Mouse (Mus musculus) c-Kit-positive CD71-positive TER-119-positive erythroid progenitor cells, embryonic 14.5 days (primary cell): ENCODE results near the gene Cd207.
A peak's percentile ranks its signal among the peaks of the same experiment; 100 is the strongest.

Experiments used
- DNase-seq: peaks from one replicate; pipeline ENCODE4 v3.0.0-alpha.2; 2013; ENCODE audit warnings: low spot score

Gene Cd207

DNA sequence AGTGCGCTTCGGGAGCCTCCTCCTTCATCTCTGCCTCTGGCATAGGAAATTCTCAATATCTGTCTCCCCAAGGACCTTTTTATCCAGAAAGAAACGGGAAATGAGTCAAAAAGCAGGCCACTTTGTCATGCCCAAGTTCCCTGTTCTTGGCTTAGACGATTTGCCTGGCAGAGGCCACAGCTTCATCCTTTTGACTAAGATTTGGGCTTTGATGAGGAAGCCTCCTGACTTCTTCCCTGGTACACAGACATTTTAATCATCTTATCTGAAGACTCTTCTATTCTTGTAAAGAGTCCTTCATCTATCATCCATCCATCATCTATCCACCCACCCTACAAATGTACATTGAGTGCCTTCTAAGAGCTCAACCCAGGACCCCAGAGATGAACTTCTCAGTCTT, at the start of gene Cd207:
Gene Cd207, minus strand, starts transcription at position 101 of the 400 bp plus-strand sequence.
- DNase-seq, result no peak

- peak; percentile 7 for DNase-seq
Measured at GRCm38 (mm10) chr6:83727178-83727577, 49.5 kb upstream of the Cd207 start.

- no peak for DNase-seq
Measured at GRCm38 (mm10) chr6:83722526-83722925, 44.9 kb upstream of the Cd207 start.

DNA sequence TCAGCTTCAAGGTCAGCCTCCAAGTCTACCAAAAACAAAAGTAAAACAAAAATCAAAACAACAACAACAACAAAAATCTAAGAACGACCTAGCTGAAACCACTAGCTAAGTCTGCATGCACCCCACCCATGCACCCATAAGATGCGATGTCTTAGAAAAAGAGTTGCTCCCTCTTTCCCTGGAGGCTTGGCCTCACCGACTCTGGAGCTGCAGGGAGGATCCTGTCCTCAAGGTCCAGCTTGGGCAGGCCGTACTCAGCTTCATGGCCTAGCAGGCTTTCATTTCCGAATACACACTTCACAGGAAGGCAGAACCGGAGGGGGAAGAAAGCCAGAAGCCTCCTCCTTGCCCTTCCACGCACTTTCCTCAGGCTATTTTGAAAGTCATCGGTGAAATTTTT, 39.4 kb upstream of the Cd207 start:
- no peak for DNase-seq

GRCm38 (mm10) chr6:83715461-83716196, 38.0 kb upstream of the Cd207 start:
- DNase-seq, result no peak

DNA sequence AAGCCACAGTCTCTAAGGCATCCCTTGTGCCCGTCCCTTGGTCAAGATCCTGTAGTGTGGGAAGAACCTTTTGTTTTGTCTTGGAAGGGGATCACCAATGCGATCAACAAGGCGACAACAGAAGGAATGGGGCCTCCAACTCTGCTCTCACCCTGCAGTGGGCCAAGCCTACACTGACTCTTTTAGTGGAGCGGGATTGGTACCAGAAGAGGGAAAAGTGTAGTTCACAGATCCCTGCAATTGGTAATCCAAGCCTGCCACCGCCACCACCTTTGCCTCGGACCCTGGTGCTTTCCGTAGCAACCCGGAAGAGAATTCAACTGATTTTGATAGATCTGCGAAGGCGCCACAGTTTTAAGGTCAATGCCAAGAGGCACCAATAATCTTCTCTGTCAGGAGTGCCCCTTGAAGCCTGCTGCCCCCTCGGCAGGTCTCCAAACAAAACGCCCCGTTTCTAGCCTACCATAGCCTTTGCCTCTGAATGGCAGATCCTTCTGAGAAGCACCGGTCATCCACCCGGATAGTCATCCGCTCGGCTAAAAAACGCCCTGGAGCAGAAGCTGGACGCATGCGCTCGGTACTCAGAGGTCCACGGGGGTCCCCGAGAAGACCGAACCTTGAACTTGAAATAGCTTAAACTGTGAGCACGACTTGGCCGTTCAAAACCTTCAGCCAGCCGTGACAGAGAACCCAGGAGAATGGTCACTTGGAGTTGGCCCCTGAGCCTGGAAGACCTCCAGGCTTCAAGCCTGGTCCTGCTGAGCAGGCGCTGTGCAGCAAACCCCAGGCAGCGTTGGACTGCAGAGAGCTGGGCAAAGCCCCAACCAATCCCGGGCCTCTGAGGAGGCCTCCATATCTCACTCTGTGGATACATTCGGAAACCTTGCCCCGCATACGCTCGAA, 36.8 kb upstream of the Cd207 start:
- DNase-seq, result no peak

DNA sequence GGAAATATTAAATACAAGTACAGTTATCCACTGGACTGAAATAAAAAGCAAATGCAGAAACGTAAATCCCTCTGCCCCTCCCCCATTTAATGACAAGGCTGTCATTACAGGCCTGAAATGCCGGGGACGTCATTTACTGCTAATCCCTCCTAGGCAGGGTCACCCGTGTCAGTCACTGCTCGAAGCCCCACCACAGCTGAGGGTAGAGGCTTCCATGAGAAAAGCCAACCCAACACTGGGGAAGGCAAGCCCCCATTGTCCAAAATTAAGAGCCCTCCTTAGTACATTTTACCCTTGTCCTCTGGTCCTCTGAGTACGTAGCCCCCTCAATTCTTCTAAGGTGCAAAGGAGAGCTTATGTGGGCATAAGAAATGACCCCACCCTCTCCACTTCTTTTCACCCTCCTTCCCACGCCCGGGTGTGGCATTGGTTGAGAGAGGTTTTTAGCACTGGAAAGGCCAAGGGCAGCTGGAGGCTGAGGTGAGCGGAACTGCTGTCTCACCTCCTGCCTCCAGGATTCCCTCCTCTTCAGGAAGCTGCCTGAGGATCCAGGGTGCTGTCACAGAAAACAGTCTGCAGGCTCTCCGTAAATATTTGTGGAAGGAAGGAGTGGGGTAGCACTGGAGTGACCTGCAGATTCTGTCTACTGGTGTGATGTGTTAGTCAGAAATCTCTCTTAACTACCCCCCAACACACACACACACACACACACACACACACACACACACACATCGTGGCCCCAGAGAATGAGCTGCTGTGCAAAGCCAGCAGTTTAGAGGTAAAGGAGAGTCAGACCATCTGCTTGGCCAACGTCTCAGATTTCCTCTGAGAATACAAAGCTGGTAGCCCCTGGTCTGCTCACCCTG, 35.8 kb upstream of the Cd207 start:
- no peak for DNase-seq

GRCm38 (mm10) chr6:83711725-83712475, 34.2 kb upstream of the Cd207 start:
- no peak for DNase-seq

DNA sequence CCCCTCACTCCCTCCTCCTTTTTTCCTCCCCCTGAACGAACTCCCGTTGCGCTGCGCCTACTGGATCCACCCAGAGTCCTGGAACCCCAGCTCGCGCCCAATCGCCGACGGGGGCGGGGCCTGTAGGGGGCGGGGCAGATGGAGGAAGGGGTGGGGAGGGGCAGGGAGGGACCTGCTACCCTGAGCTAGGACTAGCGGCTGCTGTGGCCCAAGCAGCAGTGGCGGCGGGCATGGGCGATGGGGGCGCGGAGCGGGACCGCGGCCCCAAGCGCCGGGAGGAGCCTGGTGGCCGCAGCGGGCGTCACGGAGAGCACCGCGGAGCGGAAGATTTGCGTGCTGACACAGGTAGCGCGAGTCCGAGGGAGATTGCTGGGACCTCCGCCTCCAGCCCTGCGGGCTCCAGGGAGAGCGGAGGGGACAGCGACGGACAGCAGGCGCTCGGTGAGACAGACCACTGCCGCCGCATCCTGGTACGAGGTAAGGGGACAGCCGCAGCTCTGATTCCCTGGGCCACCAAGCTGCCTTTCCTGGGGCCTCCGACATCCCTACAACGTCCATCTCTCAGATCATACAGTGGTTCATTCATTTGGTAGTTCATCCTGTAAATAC, 33.5 kb upstream of the Cd207 start, which contains the start of gene Vax2:
Gene Vax2, plus strand, starts transcription at position 198 of the 609 bp plus-strand sequence.
- DNase-seq, result peak; percentile 26

GRCm38 (mm10) chr6:83710361-83711066, 32.9 kb upstream of the Cd207 start:
- DNase-seq, result no peak

DNA sequence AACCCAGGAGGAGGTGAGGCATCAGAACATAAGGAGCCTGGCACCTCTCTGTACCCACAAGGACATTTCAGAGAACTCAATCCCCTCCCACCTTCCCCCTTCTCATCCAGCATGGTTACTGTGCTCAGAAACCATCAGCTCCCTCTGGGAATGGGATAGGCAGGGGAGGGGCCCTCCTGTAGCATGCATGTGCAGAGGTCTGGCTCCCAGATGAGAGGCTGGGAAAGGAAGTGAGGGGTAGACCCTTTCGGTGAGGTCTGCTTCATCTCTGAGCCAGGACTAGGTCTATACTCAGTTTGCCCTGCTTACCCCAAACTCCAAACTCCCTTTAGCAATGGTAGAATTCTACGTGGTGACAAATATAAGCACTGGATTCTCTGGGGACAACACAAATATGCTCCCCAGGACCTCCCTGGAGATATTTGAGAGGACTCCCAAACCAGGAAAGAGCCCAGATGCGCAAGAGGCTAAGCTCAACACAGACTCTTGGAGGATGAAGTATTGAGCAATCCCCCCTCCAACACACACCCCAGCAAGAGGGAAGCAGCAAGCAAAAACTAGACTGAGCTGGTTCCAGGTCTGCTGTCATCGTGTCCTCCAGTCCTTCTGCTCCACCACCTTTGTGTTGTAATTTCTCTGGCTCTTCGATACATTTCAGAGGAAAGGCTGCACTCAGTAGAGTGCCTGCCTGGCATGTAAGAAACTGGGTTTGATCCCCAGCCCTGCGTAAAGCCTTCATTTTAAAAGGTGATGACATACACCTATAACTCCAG, 30.3 kb upstream of the Cd207 start:
- DNase-seq, result no peak

DNA sequence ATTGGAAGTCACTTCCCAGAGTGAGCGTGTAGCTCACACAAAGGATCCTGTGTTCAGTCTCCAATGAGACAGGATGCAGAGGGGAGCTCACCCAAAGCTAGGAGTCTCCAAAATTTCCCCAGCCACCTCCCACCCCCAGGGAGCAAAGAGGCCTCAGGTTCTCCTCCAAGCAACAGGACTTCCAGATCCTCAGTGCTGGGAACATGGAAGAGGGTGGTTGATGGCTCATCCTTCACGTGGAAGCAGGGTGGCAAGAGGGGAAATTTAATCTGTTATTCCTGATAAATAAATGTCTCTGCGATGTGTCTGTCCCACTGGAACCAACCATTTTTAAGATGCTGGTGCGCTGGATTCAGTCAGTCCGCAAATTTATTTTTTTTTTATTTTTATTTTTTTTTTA, 27.0 kb upstream of the Cd207 start:
- DNase-seq, result no peak

- no peak for DNase-seq
Measured at GRCm38 (mm10) chr6:83704294-83704693, 26.6 kb upstream of the Cd207 start.

DNA sequence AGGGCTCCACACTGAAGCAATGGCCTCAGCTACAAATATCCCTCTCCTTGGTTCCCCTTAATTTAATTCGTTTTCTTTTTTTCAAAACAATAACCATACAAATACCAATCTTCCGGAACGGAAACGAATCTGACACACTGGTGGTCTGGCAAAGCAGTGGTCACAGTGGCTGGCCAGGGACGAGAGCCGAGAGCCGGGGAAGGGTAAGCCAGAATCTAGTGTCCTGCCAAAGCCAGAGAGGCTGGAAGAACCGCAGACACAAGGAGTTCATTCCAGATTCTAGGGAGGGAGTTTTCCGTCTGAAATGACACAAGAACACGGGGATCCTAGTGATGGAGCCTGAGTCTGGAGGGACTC, 26.0 kb upstream of the Cd207 start:
- DNase-seq, result no peak

DNA sequence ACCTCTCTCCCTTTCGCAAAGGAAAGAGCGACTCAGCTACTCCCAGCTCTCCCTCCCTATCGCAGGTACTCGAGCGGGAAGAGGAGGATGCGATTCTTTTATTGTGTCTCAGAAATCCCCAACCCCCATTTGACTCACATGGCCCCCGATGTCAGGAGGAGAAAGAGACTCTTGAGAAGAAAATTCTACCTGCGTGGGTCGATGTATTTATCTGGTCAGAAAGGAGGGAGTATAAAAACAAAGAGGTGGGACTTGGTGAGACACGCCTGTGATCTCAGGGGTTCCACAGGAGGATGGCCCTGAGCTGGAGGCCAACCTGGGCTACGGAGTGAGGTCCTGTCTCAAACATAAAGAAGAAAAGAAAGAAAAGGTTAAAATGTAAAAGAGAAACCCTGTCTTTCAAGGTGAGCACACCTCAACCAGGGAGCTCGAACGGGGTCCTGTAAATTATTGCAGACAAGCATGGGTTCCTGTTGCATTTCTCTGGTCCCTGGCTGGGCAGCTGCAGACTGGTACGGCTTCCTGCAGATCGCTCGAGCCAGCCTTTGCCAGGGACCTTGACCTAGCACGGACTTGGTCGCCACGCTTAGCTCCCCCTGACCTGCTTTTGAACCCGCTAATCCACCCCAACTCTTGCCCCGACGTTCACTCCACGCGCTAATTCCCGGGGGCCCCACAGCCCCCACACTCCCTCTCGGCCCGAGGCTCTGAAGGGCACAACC, 25.5 kb upstream of the Cd207 start:
- DNase-seq, result no peak

DNA sequence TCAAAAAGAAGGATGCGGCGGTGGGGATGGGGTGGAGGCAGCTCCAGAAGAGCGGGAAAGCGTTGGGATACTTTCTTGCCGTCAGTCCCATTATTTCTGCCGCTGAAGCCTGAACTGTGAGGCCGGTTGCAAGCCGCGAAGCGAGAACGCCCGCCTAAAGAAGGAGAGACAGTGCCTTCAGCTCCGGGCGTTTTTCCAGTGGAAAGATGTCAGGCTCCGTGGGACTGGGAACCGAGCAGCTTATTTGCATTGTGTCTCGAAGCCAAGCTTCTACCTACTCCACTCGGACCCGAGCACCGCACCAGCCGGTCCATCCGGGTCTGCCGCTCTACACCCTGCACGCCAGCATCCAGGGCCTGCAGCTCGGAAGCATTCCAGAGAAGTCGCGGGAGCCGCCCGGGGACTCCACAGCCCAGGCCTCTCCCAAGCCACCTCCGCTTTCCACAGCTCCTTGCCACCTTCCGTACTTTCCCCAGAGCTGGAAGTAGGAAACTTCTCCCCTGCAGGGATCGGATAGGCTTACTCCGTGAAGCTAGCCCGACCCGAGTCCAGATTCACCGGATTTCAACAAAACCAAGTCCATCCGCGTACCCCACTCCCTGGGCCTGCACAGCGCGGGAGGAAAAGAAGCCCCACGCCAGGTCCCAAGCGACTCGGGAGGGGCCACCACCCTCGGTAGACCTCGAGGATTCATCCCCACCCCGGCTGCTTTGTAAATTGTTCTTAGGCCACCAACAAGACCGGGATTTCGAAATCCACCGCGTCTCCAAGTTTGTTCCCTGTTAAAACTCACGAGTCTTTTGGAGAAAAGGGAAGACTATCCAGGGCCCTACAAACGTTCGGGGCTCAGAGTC, 24.7 kb upstream of the Cd207 start:
- DNase-seq, result no peak

GRCm38 (mm10) chr6:83701001-83701400, 23.3 kb upstream of the Cd207 start:
- no peak for DNase-seq

DNA sequence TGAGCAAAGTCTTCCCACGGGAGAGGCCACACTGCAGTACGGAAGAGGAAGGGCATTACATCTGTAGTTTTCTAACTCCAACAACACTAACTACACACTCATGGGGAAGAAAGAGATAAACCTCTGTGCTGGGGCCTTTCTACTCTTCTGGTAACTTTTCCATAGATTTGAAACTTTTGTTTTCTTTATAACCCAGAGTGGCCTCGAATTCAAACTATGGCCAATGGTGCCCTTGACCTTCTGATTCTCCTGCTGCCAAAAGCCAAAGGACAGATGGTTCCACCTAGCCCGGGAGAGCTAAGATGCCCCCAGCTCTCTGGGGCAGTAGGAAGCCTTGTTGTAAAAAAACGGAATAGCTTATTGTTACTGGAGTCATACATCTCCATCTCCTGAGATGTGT, 22.3 kb upstream of the Cd207 start:
- DNase-seq, result no peak
